Mouse (Mus musculus) urinary bladder, postnatal 10 days (tissue): ENCODE results near the gene Ust.

ENCODE experiments used
- DNase-seq: peaks from one replicate; pipeline ENCODE4 v3.0.0; 2022; ENCODE audit warnings: low spot score

The Ust gene

GRCm38 (mm10) chr10:8330006-8330405 is 188.6 kb downstream of the Ust start:
- no peak for DNase-seq

- DNase-seq: peak; percentile 15
Measured at GRCm38 (mm10) chr10:8323304-8323765, 195.3 kb downstream of the Ust start.

GRCm38 (mm10) chr10:8320771-8321170 is 197.9 kb downstream of the Ust start:
- no peak for DNase-seq

GRCm38 (mm10) chr10:8309435-8309834 is 209.2 kb downstream of the Ust start:
- no peak for DNase-seq

GRCm38 (mm10) chr10:8304211-8304610 is 214.4 kb downstream of the Ust start:
- no peak for DNase-seq

- DNase-seq: no peak
Measured at GRCm38 (mm10) chr10:8299166-8299565, 219.5 kb downstream of the Ust start.

DNA sequence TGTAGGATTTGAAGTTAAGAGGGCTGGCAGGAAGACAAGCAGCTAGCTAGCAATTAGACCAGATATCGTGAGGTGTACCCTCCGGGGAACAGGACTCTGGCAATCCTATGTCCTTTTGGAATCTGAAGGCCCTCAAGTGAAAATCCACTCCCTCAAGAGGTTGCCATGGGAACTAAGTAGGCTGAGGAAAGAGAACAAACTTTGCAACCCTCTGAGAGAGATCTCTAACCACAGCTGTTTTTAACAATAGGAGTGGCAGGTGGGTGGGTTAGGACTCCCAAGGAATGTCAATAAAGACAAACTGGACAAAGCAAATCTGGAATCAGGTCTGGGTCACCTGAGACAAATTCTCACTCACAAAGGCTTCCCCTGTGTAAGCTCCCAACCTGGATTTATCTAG is 221.4 kb downstream of the Ust start:
- no peak for DNase-seq

DNA sequence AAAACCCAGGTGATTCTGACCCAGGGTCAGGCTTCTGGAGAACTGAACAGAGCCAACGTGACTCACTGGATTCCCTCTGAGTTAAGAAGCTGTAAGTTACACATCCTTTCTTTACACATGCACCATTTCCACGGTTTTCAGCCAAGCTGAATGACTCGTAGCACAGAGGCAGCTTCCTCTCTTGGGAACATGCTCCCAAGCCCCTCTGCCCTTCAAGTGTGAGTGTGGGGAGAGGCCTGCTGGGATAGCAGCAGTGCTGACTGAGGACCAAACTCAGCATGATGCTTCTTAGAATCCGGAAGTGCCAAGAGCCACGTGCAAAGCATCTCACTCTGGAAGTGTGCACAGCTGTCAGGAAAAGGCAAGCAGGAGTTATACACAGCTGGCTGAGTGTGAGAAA is 228.0 kb downstream of the Ust start:
- DNase-seq: no peak

- DNase-seq: no peak
Measured at GRCm38 (mm10) chr10:8287350-8287791, 231.3 kb downstream of the Ust start.

- DNase-seq: no peak
Measured at GRCm38 (mm10) chr10:8283991-8284390, 234.6 kb downstream of the Ust start.

DNA sequence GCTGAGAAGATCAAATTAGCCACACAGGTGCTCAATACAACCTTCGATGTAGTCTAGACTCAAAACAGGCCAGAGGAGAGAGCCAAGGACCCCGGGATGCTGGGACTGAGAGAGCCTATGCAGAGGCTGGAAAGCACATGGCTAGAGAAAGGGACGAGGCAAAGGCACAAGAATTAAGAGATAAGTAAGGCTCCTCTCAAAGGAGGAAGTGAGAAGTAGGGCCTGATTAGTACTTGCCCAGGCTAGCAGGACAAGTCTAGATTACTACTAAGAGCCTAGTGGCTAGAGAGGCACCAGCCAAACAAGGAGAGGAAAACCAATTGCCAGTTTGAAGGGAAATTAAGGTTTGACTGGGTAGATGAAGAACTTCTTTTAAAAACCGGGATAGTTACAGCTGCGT is 241.5 kb downstream of the Ust start:
- no peak for DNase-seq

DNA sequence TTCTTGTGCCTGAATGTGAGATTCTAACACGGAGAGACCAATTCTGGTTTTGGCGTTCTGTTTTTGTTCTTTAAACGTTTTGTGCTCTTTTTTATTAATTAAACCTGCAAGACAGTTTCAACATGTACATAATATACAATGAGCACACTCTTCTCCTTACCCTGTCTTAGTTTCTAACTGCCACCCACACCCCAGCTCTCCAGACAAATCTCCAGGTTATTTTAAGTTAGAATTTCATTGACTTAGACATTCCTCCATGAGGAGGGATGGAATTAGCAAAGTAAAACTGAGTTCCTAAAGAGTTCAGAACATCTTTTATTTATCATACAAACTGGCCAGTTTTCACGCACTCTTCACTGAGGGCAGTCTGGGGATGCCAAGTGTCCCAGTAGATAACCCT is 248.9 kb downstream of the Ust start:
- DNase-seq: no peak

GRCm38 (mm10) chr10:8259716-8260115 is 258.9 kb downstream of the Ust start:
- no peak for DNase-seq

- no peak for DNase-seq
Measured at GRCm38 (mm10) chr10:8250005-8250404, 268.6 kb downstream of the Ust start.

- no peak for DNase-seq
Measured at GRCm38 (mm10) chr10:8242336-8242735, 276.3 kb downstream of the Ust start.

- no peak for DNase-seq
Measured at GRCm38 (mm10) chr10:8240703-8241102, 277.9 kb downstream of the Ust start.

- DNase-seq: peak; percentile 35
Measured at GRCm38 (mm10) chr10:8240242-8240641, 278.4 kb downstream of the Ust start.

GRCm38 (mm10) chr10:8236780-8237571 is 281.6 kb downstream of the Ust start:
- DNase-seq: no peak

- no peak for DNase-seq
Measured at GRCm38 (mm10) chr10:8233148-8233901, 285.3 kb downstream of the Ust start.

DNA sequence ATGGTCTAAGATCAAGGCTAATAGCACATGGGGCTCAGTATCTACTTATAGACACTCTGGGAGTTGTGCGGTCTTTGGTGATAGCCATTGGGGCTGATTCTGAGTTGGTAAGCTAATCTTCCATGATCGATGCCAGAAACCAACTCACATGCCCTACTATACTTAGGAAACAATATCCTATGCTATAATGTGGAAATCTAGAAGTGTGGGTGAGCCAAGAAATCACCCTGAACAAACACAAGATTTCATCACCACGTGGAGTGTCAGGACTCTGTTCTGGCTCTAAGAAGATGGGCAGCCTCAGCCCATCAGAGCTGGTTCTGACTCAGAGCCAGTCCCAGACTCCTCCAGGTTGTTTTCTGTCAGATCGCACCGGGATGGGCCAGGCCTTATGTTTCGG is 286.1 kb downstream of the Ust start:
- DNase-seq: no peak

DNA sequence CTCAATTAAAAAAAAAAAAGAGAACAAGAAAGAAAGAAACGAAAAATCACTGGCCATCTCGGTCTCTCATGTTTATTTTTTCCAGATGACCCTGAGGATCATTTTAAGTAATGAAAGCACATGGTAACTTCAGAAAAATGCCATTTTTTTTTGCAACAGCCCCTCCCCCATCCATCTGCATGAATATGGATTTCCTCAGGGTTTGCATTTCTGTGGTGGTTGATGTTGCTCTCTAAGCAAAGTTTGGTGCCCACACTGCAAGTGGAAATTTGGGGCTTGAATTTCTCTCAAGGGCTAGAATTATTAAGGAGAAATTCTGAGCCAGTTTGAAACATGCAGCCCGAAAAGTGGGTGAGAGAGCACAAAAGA is 290.3 kb downstream of the Ust start:
- no peak for DNase-seq

DNA sequence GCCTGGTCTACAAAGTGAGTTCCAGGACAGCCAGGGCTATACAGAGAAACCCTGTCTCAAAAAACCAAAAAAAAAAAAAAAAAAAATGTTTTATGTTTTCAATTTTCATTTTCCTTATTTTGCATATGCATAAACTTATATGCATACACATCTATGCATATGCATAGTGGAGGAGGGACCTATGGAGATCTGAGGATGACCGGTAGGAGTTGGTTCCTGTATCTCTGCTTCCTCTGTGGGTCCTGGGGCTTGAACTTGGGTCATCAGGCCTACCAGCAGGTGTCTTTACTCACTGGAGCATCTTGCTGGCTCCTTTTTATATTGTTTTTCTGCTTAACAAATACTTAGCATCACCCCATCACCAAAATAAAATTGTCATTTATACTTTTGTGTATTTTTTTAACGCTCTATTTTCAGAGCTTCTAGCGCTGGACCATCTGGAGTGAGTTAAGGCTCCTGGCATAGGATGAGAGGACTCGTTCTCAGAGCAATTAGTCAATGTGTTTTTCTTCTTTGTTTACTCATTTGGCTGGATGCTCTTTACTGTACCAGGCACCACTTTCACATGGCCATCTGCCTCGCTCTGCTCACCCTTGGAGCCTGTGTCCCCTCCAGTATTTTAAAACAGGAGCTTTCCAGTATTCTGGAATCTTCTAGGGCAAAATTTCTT is 290.8 kb downstream of the Ust start:
- DNase-seq: no peak

GRCm38 (mm10) chr10:8226650-8227049 is 292.0 kb downstream of the Ust start:
- no peak for DNase-seq
